Mouse (Mus musculus): ENCODE data around the gene Rdm1.

The Rdm1 gene

DNA sequence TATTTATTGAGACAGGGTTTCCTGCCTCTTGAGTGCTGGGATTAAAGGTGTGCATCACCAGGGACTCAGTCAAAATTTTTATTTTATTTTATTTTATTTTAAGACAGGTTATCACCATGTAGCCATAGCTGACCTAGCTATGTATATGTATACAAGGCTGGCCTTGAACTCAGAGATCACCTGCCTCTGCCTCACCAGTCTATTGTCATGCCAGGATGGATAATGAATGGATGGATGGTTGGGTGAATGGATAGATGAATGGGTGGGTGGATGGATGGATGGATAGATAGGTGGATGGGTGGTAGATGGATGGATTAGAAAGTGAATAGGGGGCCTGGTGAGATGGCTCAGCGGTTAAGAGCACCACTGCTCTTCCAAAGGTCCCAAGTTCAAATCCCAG, 55.0 kb downstream of the Rdm1 start:
- DNase-seq (ENCODE audit: low read depth), result no peak

GRCm38 (mm10) chr11:101682410-101682960, 55.5 kb downstream of the Rdm1 start:
- no peak for DNase-seq (ENCODE audit: low read depth)
